Mouse (Mus musculus): ENCODE data around the gene Vps8.

Vps8 gene

DNA sequence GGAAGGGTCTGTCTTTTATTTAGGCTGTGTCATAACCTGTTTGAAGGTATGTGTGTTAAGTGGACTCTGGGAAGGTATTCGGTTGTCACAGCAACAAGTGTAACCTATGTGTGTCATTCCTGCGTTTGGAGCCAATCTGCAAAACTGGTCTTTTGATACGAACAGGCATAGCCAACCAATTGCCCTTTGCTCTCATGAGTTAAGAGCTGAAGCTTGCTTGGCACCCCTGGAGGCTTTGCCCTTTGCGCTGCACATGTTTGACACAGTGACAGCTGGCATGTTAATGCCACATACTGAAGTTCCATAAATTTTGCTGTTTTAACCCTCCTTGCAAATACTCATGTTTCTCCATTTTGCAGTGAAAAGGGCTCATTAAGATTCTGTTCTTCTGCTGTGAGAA lies 126.8 kb downstream of the Vps8 start:
- DNase-seq (ENCODE audit: low spot score in 2 of 2) = no peak

DNA sequence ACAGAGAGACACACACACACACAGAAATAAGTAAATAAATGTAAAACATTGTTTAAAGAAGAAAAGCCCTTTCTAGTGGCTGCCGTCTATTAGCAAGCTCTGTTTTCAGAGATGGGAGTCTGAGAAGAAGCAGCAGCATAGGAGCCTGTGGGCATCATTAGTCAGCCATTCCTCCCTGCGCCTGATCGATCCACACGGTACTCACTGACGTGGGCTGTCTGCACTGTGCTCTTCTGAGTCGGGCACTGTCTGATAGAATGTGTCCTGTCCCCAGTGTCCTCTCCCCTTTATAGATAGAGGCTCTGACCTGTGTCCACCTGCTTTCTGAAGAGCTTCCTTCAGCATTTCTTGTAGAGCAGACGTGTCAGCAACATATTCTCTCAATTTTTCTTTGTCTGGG lies 127.5 kb downstream of the Vps8 start:
- no peak for DNase-seq (ENCODE audit: low spot score in 2 of 2)

- DNase-seq (ENCODE audit: low spot score in 2 of 2) = no peak
Measured at GRCm38 (mm10) chr16:21553506-21553905, 130.6 kb downstream of the Vps8 start.

- no peak for DNase-seq (ENCODE audit: low spot score in 2 of 2)
Measured at GRCm38 (mm10) chr16:21562625-21563300, 139.8 kb downstream of the Vps8 start.

DNA sequence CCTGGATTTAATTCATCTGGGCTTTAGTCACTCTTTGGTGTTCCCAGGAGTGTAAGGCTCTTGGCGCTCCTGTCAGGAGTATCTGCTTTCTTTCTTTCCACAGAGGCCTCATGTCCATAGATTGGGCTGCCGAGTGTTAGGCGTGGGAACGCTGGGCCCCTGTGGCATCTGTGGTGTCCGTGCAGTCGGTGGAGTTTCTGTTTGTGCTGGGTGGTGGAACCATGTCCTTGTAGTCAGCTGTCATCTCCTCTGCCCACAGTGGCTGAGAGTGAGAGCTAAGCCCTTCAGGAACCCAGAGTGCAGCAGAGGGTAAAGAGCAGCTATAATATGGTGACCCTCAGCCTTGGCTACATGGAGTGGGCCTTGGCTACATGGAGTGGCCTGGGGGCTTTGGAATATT lies 140.4 kb downstream of the Vps8 start:
- DNase-seq (ENCODE audit: low spot score in 2 of 2) = no peak

DNA sequence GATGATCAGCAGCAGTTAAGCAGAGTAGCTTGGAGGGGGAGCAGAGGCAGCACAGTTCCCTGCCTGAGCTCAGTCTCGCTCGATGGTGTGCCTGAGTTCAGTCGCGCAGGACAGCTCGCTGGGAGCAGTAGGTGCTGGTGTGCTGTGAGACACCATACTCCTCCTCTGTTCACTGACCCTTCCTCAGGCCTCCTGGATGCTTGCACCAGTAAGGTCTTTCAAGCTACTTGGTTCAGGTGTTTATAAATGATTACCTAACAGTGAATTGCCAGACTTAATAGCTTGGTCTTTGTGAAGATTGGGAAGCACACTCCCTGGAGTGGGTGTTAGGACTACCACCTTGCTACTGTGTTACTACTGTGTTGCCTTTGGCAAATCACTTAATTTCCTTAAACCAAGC lies 144.2 kb downstream of the Vps8 start:
- DNase-seq (ENCODE audit: low spot score in 2 of 2) = no peak

DNA sequence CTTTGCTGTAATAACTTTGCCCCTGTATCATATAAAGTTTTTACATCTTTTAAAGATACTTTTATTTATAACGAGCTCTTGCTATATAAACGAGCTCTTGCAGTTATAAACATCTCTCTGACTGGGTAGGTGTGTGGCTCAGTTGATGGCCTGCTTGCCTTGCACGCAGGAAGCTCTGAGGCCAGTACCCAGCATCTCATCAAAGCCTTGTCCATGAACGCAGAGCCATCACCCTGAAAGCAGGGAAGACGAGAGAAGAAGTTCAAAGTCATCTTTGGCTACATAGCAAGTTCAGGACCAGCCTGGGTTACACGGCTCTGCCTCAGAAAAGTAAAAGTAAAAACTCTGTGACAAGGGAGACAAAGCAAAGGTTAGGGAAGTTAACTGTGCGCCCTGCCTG lies 147.0 kb downstream of the Vps8 start:
- no peak for DNase-seq (ENCODE audit: low spot score in 2 of 2)

DNA sequence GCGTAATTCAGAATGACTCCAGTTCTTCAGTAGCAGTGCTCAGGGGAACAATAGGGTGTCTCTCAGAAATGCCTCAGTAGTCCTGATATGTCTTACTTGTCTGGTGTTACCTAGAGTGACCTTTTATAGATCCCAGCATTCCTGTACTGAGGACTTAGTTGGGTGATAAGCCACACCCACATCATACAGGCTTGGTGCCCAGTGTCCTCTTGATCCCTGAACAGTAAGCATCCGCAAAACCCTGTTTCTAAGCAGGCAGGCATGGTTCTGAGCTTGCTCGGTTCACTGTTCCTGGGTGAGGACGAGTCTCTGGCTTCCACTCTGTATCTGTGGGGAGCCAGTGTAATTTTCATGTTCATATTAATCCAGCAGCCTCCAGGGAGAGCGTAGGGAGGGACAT lies 147.9 kb downstream of the Vps8 start:
- DNase-seq (ENCODE audit: low spot score in 2 of 2) = no peak

- no peak for DNase-seq (ENCODE audit: low spot score in 2 of 2)
Measured at GRCm38 (mm10) chr16:21576000-21576420, 153.1 kb downstream of the Vps8 start.

DNA sequence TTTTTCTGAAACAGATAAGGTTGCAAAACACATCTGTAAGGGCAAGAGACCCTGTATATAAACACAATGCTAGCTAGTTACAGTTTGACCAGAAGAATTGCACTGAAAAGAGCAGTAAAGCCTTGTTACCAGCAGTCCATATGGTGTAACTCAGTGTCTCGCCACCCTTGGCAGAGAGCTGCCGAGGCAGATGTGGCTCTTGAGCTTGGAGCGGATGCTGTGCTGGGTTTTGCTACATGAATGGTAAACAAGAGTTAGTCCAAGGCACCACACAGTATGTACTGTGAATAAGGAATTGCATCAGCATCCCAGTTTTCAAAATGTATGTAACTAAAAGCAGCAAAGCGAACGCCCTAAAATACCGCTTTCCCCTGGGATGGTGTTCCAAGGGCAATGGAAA lies 166.2 kb downstream of the Vps8 start:
- DNase-seq (ENCODE audit: low spot score in 2 of 2) = no peak

GRCm38 (mm10) chr16:21590806-21591205 lies 167.9 kb downstream of the Vps8 start:
- DNase-seq (ENCODE audit: low spot score in 2 of 2) = no peak

DNA sequence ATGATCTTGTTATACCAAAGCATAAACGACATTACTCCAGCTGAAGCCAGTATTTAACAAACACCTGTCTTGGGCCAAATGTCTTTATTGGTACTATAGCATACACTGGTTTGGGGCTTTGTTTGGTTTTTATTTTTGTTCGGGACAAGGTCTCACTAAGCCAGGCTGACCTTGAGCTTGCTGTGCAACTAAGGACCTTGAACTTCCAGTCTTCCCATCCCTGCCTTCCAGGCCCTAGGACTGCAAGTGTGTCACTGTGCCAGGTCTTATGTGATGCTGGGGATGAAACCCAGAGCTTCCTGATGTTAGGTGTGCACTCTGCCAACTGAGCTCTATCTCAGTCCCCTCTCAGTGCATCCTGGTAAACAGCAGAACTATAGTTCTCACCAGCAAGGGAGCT lies 168.6 kb downstream of the Vps8 start:
- DNase-seq (ENCODE audit: low spot score in 2 of 2) = no peak

DNA sequence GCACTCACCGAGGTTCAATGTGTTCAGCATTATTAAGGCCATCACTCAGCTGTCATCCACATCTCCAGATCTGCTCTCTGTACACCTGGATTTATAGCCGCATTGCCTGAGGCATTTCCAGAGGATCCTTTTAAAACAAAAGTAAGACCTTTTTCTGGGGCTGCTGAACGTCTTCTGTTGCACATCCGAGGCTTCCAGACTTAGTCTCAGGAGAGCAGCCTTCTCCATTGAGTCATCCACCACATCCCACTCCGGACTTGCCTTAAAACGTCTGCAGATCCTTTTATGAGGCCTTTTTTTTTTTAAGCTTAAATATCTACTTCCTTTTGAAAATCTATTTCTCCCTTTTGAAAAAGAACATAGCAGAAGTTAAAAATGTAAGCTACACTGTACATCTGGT lies 172.6 kb downstream of the Vps8 start:
- no peak for DNase-seq (ENCODE audit: low spot score in 2 of 2)

DNA sequence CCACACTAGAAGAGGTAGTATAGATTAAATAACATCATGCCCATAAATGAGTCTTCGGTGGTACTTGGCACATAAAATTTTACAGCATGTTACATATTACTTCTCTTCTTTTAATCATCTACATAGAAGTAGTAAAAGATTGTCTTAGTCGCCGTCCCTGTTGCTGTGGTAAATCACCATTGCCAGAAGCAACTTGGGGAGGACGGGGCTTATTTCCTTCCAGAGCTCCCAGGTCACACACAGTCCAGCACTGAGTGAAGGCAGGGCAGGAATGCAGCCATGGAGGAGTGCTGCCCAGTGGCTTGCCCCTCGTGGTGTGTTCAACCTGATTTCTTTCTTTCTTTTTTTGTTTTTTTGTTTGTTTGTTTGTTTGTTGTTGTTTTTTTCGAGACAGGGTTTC lies 181.4 kb downstream of the Vps8 start:
- DNase-seq (ENCODE audit: low spot score in 2 of 2) = no peak

GRCm38 (mm10) chr16:21606249-21607020 lies 183.5 kb downstream of the Vps8 start:
- no peak for DNase-seq (ENCODE audit: low spot score in 2 of 2)

- no peak for DNase-seq (ENCODE audit: low spot score in 2 of 2)
Measured at GRCm38 (mm10) chr16:21607021-21607650, 184.2 kb downstream of the Vps8 start.

DNA sequence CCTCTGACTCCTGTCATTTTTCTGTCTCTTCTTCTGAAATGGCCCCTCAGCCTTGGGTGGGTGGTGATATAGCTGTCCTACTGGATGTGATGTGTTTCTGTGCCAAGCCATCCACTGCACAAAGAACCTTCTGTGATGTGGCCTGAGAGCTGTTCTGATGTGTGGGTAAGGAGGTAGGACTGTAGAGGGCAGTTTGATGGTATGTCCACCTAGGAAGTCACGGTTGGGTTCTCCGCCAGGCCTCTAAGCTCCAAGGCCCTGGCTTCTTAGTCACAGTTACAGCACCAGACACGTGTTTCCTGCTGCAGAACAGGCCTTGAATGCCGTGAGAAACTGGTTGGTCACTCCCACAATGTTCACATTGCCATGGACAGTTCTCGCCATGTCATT lies 184.7 kb downstream of the Vps8 start:
- DNase-seq (ENCODE audit: low spot score in 2 of 2) = no peak

- DNase-seq (ENCODE audit: low spot score in 2 of 2) = no peak
Measured at GRCm38 (mm10) chr16:21608176-21608865, 185.4 kb downstream of the Vps8 start.

DNA sequence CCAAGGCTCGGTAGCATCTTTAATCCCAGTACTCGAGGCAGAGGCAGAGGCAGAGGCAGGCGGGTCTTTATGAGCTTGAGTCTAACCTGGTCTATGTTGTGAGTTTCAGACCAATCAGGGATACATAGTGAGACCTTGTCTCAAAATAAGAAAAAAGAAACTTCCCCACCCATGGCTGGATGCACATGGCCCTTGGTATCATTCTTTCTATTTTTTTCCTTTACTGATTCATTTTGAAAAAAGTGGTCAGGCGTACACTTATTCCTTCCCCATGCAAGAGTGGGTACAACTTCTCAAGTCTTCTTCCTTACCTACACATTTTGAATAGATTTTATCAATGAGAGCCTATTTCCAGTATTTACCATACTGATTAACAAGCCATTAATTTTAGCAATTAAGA lies 187.6 kb downstream of the Vps8 start:
- no peak for DNase-seq (ENCODE audit: low spot score in 2 of 2)

DNA sequence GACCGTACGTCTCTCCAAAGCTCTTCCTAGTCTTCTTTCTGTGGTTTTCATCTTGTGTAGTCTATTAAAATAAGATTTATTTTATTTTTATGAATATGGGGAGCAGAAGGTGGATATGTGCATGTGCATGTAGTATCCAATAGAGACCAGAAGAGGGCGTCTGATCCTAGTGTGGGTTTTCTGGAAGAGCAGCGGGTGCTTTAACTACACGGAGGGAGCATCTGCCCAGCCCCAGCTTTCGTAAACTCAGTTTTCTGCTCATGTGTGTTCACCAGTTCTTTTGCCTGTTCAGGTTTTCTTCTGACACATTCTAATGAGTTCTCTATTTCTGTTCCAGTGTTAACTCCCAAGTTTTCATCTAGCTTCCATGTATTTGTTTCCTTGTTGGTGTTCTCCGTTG lies 192.9 kb downstream of the Vps8 start:
- peak in 1 of 2 experiments; percentile 15 for DNase-seq (ENCODE audit: low spot score in 2 of 2)

DNA sequence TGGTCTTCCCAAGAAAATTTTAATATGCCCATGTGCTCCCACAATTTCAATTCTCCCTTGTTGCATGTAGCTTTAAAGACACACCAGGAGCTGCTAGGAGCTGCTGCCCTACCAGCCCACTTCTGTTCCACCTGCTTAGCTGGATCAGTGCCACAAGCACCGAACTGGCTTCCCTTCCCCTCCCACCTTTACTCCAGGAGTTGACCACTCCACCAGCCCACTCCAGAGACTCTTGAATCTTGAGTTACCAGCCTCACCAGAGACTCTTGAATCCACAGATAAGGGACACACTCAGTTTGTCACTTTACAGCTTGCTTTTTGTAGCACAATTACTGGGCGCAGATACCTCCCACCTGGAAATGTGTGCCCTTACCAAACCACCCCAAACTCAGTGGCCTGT lies 197.7 kb downstream of the Vps8 start:
- no peak for DNase-seq (ENCODE audit: low spot score in 2 of 2)

Data from spleen, postnatal 14 days (tissue).